In the genomic region with DNA sequence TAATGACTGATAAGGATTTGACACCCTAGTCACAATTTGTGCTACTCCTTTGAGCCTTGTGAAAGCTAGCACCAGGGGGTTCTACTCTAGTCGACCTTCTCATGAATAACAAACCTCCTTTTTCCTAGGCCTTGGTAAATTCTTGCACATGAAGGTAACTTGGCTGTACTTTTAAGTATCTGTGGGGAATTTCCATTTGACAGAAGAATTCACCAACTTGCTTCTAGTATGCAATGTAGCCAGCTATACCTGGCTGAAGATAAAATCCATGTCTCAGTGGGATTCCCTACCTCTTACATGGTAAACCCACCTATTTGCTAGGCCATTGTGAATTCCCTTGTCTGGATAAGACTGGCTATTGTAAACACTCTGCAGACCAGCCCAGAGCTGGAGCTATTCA, we compare ENCODE assay signal across 23 mouse cellular contexts.
"Had no signal": no experiment of that assay in that cellular context is flagged by ENCODE, and none has a peak within 500 bp of the region (broad histone marks: within the 10 kb centered on the region; RNA-seq: fewer than 3 reads in every experiment).

No protein-coding gene starts in this region.

- H3K9me3 ChIP-seq: heart, embryonic 10.5 days; heart, embryonic 12.5 days; hindbrain, embryonic 10.5 days; hindbrain, embryonic 12.5 days; intestine, embryonic 15.5 days; limb, embryonic 10.5 days; limb, embryonic 12.5 days; liver, embryonic 13.5 days had no signal

- H3K36me3 ChIP-seq: heart, embryonic 10.5 days; heart, embryonic 12.5 days; hindbrain, embryonic 10.5 days; hindbrain, embryonic 12.5 days; intestine, embryonic 15.5 days; limb, embryonic 10.5 days; limb, embryonic 12.5 days; liver, embryonic 13.5 days had no signal

- H3K27me3 ChIP-seq: heart, embryonic 12.5 days; hindbrain, embryonic 12.5 days; intestine, embryonic 15.5 days; limb, embryonic 12.5 days; liver, embryonic 13.5 days had no signal

- H3K4me1 ChIP-seq: heart, embryonic 10.5 days; heart, embryonic 12.5 days; hindbrain, embryonic 10.5 days; hindbrain, embryonic 12.5 days; intestine, embryonic 15.5 days; limb, embryonic 10.5 days; limb, embryonic 12.5 days; liver, embryonic 13.5 days had no signal

- DNase-seq: gastrocnemius, adult 2 months; gastrocnemius, postnatal 10 days; gastrocnemius, postnatal 25 days; heart, adult 18-20 months; heart, postnatal 10 days; heart, postnatal 4 days; kidney, adult 18-20 months; kidney, adult 8-10 months; kidney, postnatal 10 days; kidney, postnatal 25 days; kidney, postnatal 4 days; liver; liver, embryonic 13.5 days had no signal

- H3K4me3 ChIP-seq: gastrocnemius, adult 2 months; heart, embryonic 10.5 days; heart, embryonic 12.5 days; hindbrain, embryonic 10.5 days; hindbrain, embryonic 12.5 days; intestine, embryonic 15.5 days; layer of hippocampus, adult 2 months; left cerebral cortex, adult 2 months; limb, embryonic 10.5 days; limb, embryonic 12.5 days; liver, embryonic 13.5 days had no signal

- H3K27ac ChIP-seq: gastrocnemius, adult 2 months; heart, embryonic 10.5 days; hindbrain, embryonic 10.5 days; hindbrain, embryonic 12.5 days; hindbrain, embryonic 14.5 days; intestine, embryonic 15.5 days; layer of hippocampus, adult 2 months; left cerebral cortex, adult 2 months; limb, embryonic 10.5 days; limb, embryonic 12.5 days; liver, embryonic 13.5 days had no signal

- H3K9ac ChIP-seq: heart, embryonic 12.5 days; hindbrain, embryonic 12.5 days; hindbrain, embryonic 14.5 days; intestine, embryonic 15.5 days; limb, embryonic 12.5 days; liver, embryonic 13.5 days had no signal
